Mouse (Mus musculus) liver, embryonic 14.5 days (tissue): ENCODE measurements around the gene 1600014C23Rik. TPM values are rescaled to one million over a fixed set of nuclear protein-coding genes. Genes with fewer than 3 reads are reported as not detected.

Source experiments
- ATAC-seq: fragments of 200-750 bp; cut with Nextera tagmentation; 2 replicates; pipeline ENCODE4 v1.8.0; 2017; ENCODE audit warnings: moderate number of reproducible peaks, mild to moderate bottlenecking, moderate library complexity; ENCODE audit not compliant: insufficient read depth
- DNase-seq, 3 experiments: peaks; one replicate each; pipeline ENCODE4 v3.0.0-alpha.2; 2012 to 2013; ENCODE audit warnings: low read depth in 3 of 3, low spot score in 3 of 3
- H3K27ac ChIP-seq: fragments of 300-500 bp; sonication (generic); 2 replicates; pipeline ENCODE4 v1.5.1; 2014; ENCODE audit warnings: moderate library complexity, mild to moderate bottlenecking, control low read depth, inconsistent platforms
- H3K27me3 ChIP-seq: fragments of 300-500 bp; sonication (generic); 2 replicates; pipeline ENCODE4 v1.6.1; 2014; ENCODE audit warnings: mild to moderate bottlenecking, low read length, moderate library complexity; ENCODE audit not compliant: control insufficient read depth, insufficient read depth
- H3K36me3 ChIP-seq: fragments of 300-500 bp; sonication (generic); replicated peaks from 2 replicates; pipeline ENCODE4 v1.6.1; 2014; ENCODE audit warnings: low read depth; ENCODE audit not compliant: control insufficient read depth, insufficient read depth
- H3K4me1 ChIP-seq, 2 experiments: fragments of 200-500 bp in 1 of 2; fragments of 300-500 bp in 1 of 2; sonication (generic) in 1 of 2; replicated peaks; 2 replicates each; pipeline ENCODE4 v1.6.1; 2012 to 2014; ENCODE audit warnings: antibody characterized with exemption in 1 of 2, inconsistent platforms in 1 of 2, low read length in 1 of 2; ENCODE audit not compliant: control insufficient read depth in 2 of 2, insufficient read depth in 2 of 2
- H3K4me2 ChIP-seq: fragments of 300-500 bp; sonication (generic); 2 replicates; pipeline ENCODE4 v1.6.1; 2014; ENCODE audit warnings: low read depth, mild to moderate bottlenecking, control low read depth, moderate library complexity
- H3K4me3 ChIP-seq, 2 experiments: fragments of 200-500 bp in 1 of 2; fragments of 300-500 bp in 1 of 2; sonication (generic) in 1 of 2; 2 replicates each; pipeline ENCODE4 v1.5.1; 2012 to 2014; ENCODE audit warnings: low read depth in 2 of 2, low read length in 2 of 2, mild to moderate bottlenecking in 2 of 2, control low read depth in 1 of 2, inconsistent platforms in 1 of 2, moderate library complexity in 1 of 2; ENCODE audit not compliant: insufficient read depth in 1 of 2
- H3K9ac ChIP-seq: fragments of 300-500 bp; sonication (generic); replicated peaks from 2 replicates; pipeline ENCODE4 v1.6.1; 2014; ENCODE audit warnings: mild to moderate bottlenecking, control low read depth, moderate library complexity
- H3K9me3 ChIP-seq: fragments of 300-500 bp; sonication (generic); 2 replicates; pipeline ENCODE4 v1.6.1; 2016; ENCODE audit warnings: low read length, mixed read lengths; ENCODE audit not compliant: control insufficient read depth
- CTCF ChIP-seq: IDR thresholded peaks from 2 replicates; pipeline ENCODE4 v1.5.1; 2016; ENCODE audit warnings: antibody characterized with exemption, low read depth, control low read depth
- EP300 ChIP-seq: IDR thresholded peaks from 2 replicates; pipeline ENCODE4 v1.6.1; 2016; ENCODE audit warnings: antibody characterized with exemption, low read depth
- WGBS: fragments of 180-500 bp; shearing (Covaris S2); extraction: QIAGEN DNeasy Blood & Tissue Kit; methylation state at CpG from one replicate; pipeline ENCODE4 v1.1.7; 2014; ENCODE audit not compliant: insufficient replicate concordance; 5-methylcytosine and 5-hydroxymethylcytosine counted together
- polyA plus RNA-seq, 2 experiments: library from polyadenylated mRNA; depleted of rRNA in 1 of 2; stranded (reverse) in 1 of 2; unstranded in 1 of 2; fragments of >200 nt; fragmentation: Nextera tagmentation in 1 of 2; extraction: Ambion mirVana in 1 of 2; gene quantifications; 2 replicates each; pipeline versions ENCODE4 v1.2.1 to v1.2.3; 2012 to 2014

The 1600014C23Rik gene
- polyA plus RNA-seq, 2 experiments = not detected

GRCm38 (mm10) chr17:45686716-45687115 lies 46.9 kb downstream of the 1600014C23Rik start, which contains the start of gene Tmem63b:
TSS of gene Tmem63b (minus strand) at chr17:45686905.
- ATAC-seq = peak; percentile 38
- 5% methylated on average over 12 of the region's 12 CpGs for WGBS
- no peaks in the 10 kb centered on the region for H3K9me3 ChIP-seq
- H3K27ac ChIP-seq = peak within 1 kb of the TSS; percentile 47
- peak within 1 kb of the TSS; percentile 81 to 98 for H3K4me3 ChIP-seq
- peak in 2 of 3 experiments; percentile 50 to 52 for DNase-seq
- TF ChIP-seq EP300 = no peak
- H3K4me1 ChIP-seq = peaks cover 10 to 16% of the 10 kb centered on the region in 2 experiments
- H3K9ac ChIP-seq = peak within 1 kb of the TSS; percentile 92
- no peaks in the 10 kb centered on the region for H3K36me3 ChIP-seq
- no peaks in the 10 kb centered on the region for H3K27me3 ChIP-seq
- peak within 1 kb of the TSS; percentile 82 for H3K4me2 ChIP-seq

GRCm38 (mm10) chr17:45686093-45686619 lies 47.5 kb downstream of the 1600014C23Rik start, which contains the start of gene Mrpl14:
TSS of gene Mrpl14 (plus strand) at chr17:45686322.
- DNase-seq (peak; percentile 80 to 82 (median 80)), ATAC-seq (peak; percentile 85)
- no peak for TF ChIP-seq EP300
- no peak for TF ChIP-seq CTCF
- peaks cover 10 to 14% of the 10 kb centered on the region in 2 experiments for H3K4me1 ChIP-seq
- H3K9me3 ChIP-seq = no peaks in the 10 kb centered on the region
- peak within 1 kb of the TSS; percentile 82 for H3K4me2 ChIP-seq
- H3K9ac ChIP-seq = peak within 1 kb of the TSS; percentile 92
- WGBS = 1% methylated on average over 43 of the region's 50 CpGs
- H3K36me3 ChIP-seq = no peaks in the 10 kb centered on the region
- H3K27me3 ChIP-seq = no peaks in the 10 kb centered on the region
- peak within 1 kb of the TSS; percentile 47 for H3K27ac ChIP-seq
- peak within 1 kb of the TSS; percentile 81 to 98 for H3K4me3 ChIP-seq

GRCm38 (mm10) chr17:45685171-45686092 lies 48.2 kb downstream of the 1600014C23Rik start:
- WGBS = 2% methylated on average over 57 of the region's 58 CpGs
- no peaks in the 10 kb centered on the region for H3K36me3 ChIP-seq
- ATAC-seq = peak; percentile 59
- H3K9me3 ChIP-seq = no peaks in the 10 kb centered on the region
- H3K27me3 ChIP-seq = no peaks in the 10 kb centered on the region
- DNase-seq = no peak
- H3K4me2 ChIP-seq = peak overlapping the region; percentile 82
- H3K27ac ChIP-seq = no peak overlapping the region
- TF ChIP-seq EP300 = no peak
- peak; percentile 13; the same call in 1 of the 2 replicates for TF ChIP-seq CTCF
- H3K9ac ChIP-seq = peak overlapping the region; percentile 87
- peak overlapping the region; percentile 60 to 81 for H3K4me3 ChIP-seq
- H3K4me1 ChIP-seq = peaks cover 10 to 16% of the 10 kb centered on the region in 2 experiments

- peaks cover 10 to 16% of the 10 kb centered on the region in 2 experiments for H3K4me1 ChIP-seq
- TF ChIP-seq CTCF (no peak), EP300 (no peak)
- H3K9me3 ChIP-seq = no peaks in the 10 kb centered on the region
- no peaks in the 10 kb centered on the region for H3K27me3 ChIP-seq
- peak overlapping the region; percentile 82 for H3K4me2 ChIP-seq
- no peak overlapping the region for H3K27ac ChIP-seq
- DNase-seq = no peak
- H3K4me3 ChIP-seq = peak overlapping the region; percentile 60 to 81
- peak overlapping the region; percentile 87; the same call in 1 of the 2 replicates for H3K9ac ChIP-seq
- H3K36me3 ChIP-seq = no peaks in the 10 kb centered on the region
- WGBS = 37% methylated on average over 14 of the region's 14 CpGs
- no peak for ATAC-seq
Measured at GRCm38 (mm10) chr17:45684667-45685131, 48.9 kb downstream of the 1600014C23Rik start.

Other genes with a start within 250 kb of the 1600014C23Rik start
- 4.6 TPM in 2 replicates for gene Aars2, start 227.0 kb downstream of the 1600014C23Rik start, polyA plus RNA-seq (2012; rRNA removed)
- 3.3 and 4.0 TPM in 2 replicates for gene Aars2, start 227.0 kb downstream of the 1600014C23Rik start, polyA plus RNA-seq (2014; fragmentation: Nextera tagmentation; extraction: Ambion mirVana)
- gene Tcte1, start 210.4 kb downstream of the 1600014C23Rik start, polyA plus RNA-seq (2012; rRNA removed) = not detected in 2 replicates
- gene Tcte1, start 210.4 kb downstream of the 1600014C23Rik start, polyA plus RNA-seq (2014; fragmentation: Nextera tagmentation; extraction: Ambion mirVana) = not detected in 2 replicates
- 0.08 and 0.13 TPM in 2 replicates for gene Tmem151b, start 184.2 kb downstream of the 1600014C23Rik start, polyA plus RNA-seq (2012; rRNA removed)
- 0.06 TPM in 1 of 2 replicates, not detected in the other for gene Tmem151b, start 184.2 kb downstream of the 1600014C23Rik start, polyA plus RNA-seq (2014; fragmentation: Nextera tagmentation; extraction: Ambion mirVana)
- gene Nfkbie, start 178.1 kb downstream of the 1600014C23Rik start, polyA plus RNA-seq (2012; rRNA removed) = 0.62 and 0.65 TPM in 2 replicates
- gene Nfkbie, start 178.1 kb downstream of the 1600014C23Rik start, polyA plus RNA-seq (2014; fragmentation: Nextera tagmentation; extraction: Ambion mirVana) = 0.66 TPM in 2 replicates
- 27.6 and 29.9 TPM in 2 replicates for gene Slc35b2, start 170.0 kb downstream of the 1600014C23Rik start, polyA plus RNA-seq (2012; rRNA removed)
- gene Slc35b2, start 170.0 kb downstream of the 1600014C23Rik start, polyA plus RNA-seq (2014; fragmentation: Nextera tagmentation; extraction: Ambion mirVana) = 44.8 and 46.4 TPM in 2 replicates
- gene Hsp90ab1, start 160.6 kb downstream of the 1600014C23Rik start, polyA plus RNA-seq (2012; rRNA removed) = 287 and 369 TPM in 2 replicates
- gene Hsp90ab1, start 160.6 kb downstream of the 1600014C23Rik start, polyA plus RNA-seq (2014; fragmentation: Nextera tagmentation; extraction: Ambion mirVana) = 531 and 582 TPM in 2 replicates
- gene Slc29a1, start 134.2 kb downstream of the 1600014C23Rik start, polyA plus RNA-seq (2012; rRNA removed) = 152 and 218 TPM in 2 replicates
- 177 and 188 TPM in 2 replicates for gene Slc29a1, start 134.2 kb downstream of the 1600014C23Rik start, polyA plus RNA-seq (2014; fragmentation: Nextera tagmentation; extraction: Ambion mirVana)
- 0.10 TPM in 1 of 2 replicates, not detected in the other for gene Mymx, start 131.7 kb downstream of the 1600014C23Rik start, polyA plus RNA-seq (2012; rRNA removed)
- not detected in 2 replicates for gene Mymx, start 131.7 kb downstream of the 1600014C23Rik start, polyA plus RNA-seq (2014; fragmentation: Nextera tagmentation; extraction: Ambion mirVana)
- gene Capn11, start 74.5 kb downstream of the 1600014C23Rik start, polyA plus RNA-seq (2012; rRNA removed) = not detected in 2 replicates
- gene Capn11, start 74.5 kb downstream of the 1600014C23Rik start, polyA plus RNA-seq (2014; fragmentation: Nextera tagmentation; extraction: Ambion mirVana) = not detected in 2 replicates
- 60.8 and 82.6 TPM in 2 replicates for gene Mrpl14, start 47.5 kb downstream of the 1600014C23Rik start, polyA plus RNA-seq (2012; rRNA removed)
- gene Mrpl14, start 47.5 kb downstream of the 1600014C23Rik start, polyA plus RNA-seq (2014; fragmentation: Nextera tagmentation; extraction: Ambion mirVana) = 142 and 148 TPM in 2 replicates
- 10.4 and 11.0 TPM in 2 replicates for gene Tmem63b, start 46.9 kb downstream of the 1600014C23Rik start, polyA plus RNA-seq (2012; rRNA removed)
- gene Tmem63b, start 46.9 kb downstream of the 1600014C23Rik start, polyA plus RNA-seq (2014; fragmentation: Nextera tagmentation; extraction: Ambion mirVana) = 4.1 and 5.4 TPM in 2 replicates